Mouse (Mus musculus) intestine, embryonic 16.5 days (tissue): Measurements from ENCODE around the gene Knstrn. TPM values are rescaled to one million over a fixed set of nuclear protein-coding genes. Genes with fewer than 3 reads are reported as not detected.
A peak's percentile ranks its signal among the peaks of the same experiment; 100 is the strongest.

Experiments
- ATAC-seq: fragments of 200-750 bp; cut with Nextera tagmentation; 2 replicates; pipeline ENCODE4 v1.8.0; 2017; ENCODE audit warnings: moderate TSS enrichment, moderate library complexity
- H3K27ac ChIP-seq: fragments of 300-500 bp; sonication (generic); 2 replicates; pipeline ENCODE4 v1.5.1; 2014; ENCODE audit warnings: mild to moderate bottlenecking, low read length
- H3K27me3 ChIP-seq: fragments of 300-500 bp; sonication (generic); replicated peaks from 2 replicates; pipeline ENCODE4 v1.6.1; 2014; ENCODE audit warnings: low read length, control low read depth, mixed read lengths; ENCODE audit not compliant: control insufficient read depth, insufficient read depth
- H3K36me3 ChIP-seq: fragments of 300-500 bp; sonication (generic); 2 replicates; pipeline ENCODE4 v1.6.1; 2014; ENCODE audit warnings: low read length, control low read depth; ENCODE audit not compliant: control insufficient read depth, insufficient read depth
- H3K4me1 ChIP-seq: fragments of 300-500 bp; sonication (generic); 2 replicates; pipeline ENCODE4 v1.6.1; 2014; ENCODE audit warnings: low read length, control low read depth, mixed read lengths; ENCODE audit not compliant: control insufficient read depth, insufficient read depth
- H3K4me2 ChIP-seq: fragments of 300-500 bp; sonication (generic); 2 replicates; pipeline ENCODE4 v1.6.1; 2014; ENCODE audit warnings: low read depth, low read length, control low read depth
- H3K4me3 ChIP-seq: fragments of 300-500 bp; sonication (generic); 2 replicates; pipeline ENCODE4 v1.5.1; 2014; ENCODE audit warnings: mild to moderate bottlenecking, low read length
- H3K9ac ChIP-seq: fragments of 300-500 bp; sonication (generic); 2 replicates; pipeline ENCODE4 v1.6.1; 2014; ENCODE audit warnings: low read depth, low read length
- H3K9me3 ChIP-seq: fragments of 300-500 bp; sonication (generic); 2 replicates; pipeline ENCODE4 v1.6.1; 2016; ENCODE audit warnings: low read length, control low read depth; ENCODE audit not compliant: control insufficient read depth
- WGBS: fragments of 180-500 bp; shearing (Covaris S2); extraction: QIAGEN DNeasy Blood & Tissue Kit; methylation state at CpG from one replicate; pipeline ENCODE4 v1.1.7; 2014; 5-methylcytosine and 5-hydroxymethylcytosine counted together
- polyA plus RNA-seq: library from polyadenylated mRNA; unstranded; fragments of >200 nt; fragmentation: Nextera tagmentation; extraction: Ambion mirVana; gene quantifications from 2 replicates; pipeline ENCODE4 v1.2.1, GENCODE M21; 2015

Knstrn gene
- polyA plus RNA-seq, 1 experiment from 2014 or later, result 85.7 TPM

DNA sequence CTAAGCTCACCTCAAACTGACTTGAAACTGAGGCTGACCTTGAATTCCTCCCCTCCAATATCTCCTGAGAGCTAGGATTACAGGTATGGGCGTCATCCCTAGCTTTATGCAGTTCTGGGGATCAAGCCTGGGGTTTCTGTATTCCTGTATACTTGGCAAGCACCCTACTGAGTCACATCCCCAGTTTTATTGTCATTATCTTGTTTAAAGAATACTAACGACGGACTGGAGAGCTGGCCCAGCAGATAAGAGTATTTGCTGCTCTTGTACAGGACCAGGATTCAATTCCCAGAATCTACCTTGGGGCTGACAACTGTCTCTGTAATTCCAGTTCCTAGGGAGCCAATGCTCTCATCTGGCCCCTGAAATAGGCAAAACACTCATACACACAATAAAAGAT, 8.0 kb upstream of the Knstrn start:
- no peak overlapping the region for H3K4me2 ChIP-seq
- no peak overlapping the region for H3K9ac ChIP-seq
- H3K27ac ChIP-seq, result no peak overlapping the region
- H3K9me3 ChIP-seq, result no peaks in the 10 kb centered on the region; the same call in 1 of the 2 replicates
- WGBS, result 26% methylated on average over 3 of the region's 3 CpGs
- H3K36me3 ChIP-seq, result no peaks in the 10 kb centered on the region
- ATAC-seq, result 0 out of 2 replicates have a peak, but pooled peaks have one; percentile 15
- no peaks in the 10 kb centered on the region for H3K27me3 ChIP-seq
- no peak overlapping the region for H3K4me3 ChIP-seq
- H3K4me1 ChIP-seq, result no peaks in the 10 kb centered on the region

DNA sequence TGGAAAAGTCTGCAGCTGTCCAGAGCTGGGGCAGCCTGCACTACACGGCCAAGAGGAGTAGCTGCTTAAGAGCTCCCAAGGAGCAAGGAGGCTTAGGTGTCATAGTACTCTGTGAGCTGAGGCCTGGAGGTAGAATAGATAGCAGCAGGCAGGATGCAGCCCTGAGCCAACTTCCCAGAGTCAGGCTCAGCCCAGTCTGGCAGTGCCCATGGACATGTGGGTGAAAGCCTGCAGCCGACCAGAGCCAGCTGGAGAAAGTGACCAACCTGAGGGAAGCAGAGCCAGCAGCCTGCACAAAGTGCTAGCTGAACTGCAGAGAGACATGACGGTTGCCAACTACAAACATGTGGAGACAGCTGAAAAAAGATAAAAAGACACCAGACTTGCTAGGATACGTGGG, 6.9 kb upstream of the Knstrn start:
- ATAC-seq, result no peak
- Histone ChIP-seq H3K27ac (no peak overlapping the region), H3K4me3 (no peak overlapping the region), H3K4me1 (no peaks in the 10 kb centered on the region), H3K9ac (no peak overlapping the region), H3K9me3 (no peaks in the 10 kb centered on the region; the same call in 1 of the 2 replicates), H3K4me2 (no peak overlapping the region), H3K36me3 (no peaks in the 10 kb centered on the region), H3K27me3 (no peaks in the 10 kb centered on the region)
- 61% methylated on average over 4 of the region's 4 CpGs for WGBS

DNA sequence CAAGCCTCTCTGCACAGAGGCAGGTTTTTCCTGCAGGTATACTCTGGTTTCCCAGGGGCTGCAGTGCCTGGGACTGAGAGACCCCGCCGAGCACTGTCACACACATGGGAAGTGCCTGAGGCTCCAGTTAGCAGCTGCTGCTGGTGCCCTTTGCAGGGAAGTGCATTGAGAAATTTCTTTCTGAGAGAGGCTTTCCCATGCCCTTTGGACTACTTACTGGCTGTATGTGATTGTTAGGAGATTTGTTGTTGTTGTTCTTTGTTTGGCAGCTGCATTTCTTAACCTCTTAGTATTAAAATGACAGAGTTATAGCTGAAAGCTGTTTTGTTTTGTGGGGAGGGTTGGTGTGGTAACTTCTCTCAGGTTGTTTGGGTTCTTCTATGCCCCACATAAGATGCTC, 2.9 kb upstream of the Knstrn start:
- 42% methylated on average over 2 of the region's 2 CpGs for WGBS
- ATAC-seq, result no peak
- no peaks in the 10 kb centered on the region for H3K27me3 ChIP-seq
- H3K4me1 ChIP-seq, result peaks cover 14% of the 10 kb centered on the region
- no peak overlapping the region for H3K9ac ChIP-seq
- no peak overlapping the region for H3K27ac ChIP-seq
- no peak overlapping the region for H3K4me2 ChIP-seq
- H3K9me3 ChIP-seq, result no peaks in the 10 kb centered on the region; the same call in 1 of the 2 replicates
- H3K36me3 ChIP-seq, result no peaks in the 10 kb centered on the region
- no peak overlapping the region for H3K4me3 ChIP-seq

DNA sequence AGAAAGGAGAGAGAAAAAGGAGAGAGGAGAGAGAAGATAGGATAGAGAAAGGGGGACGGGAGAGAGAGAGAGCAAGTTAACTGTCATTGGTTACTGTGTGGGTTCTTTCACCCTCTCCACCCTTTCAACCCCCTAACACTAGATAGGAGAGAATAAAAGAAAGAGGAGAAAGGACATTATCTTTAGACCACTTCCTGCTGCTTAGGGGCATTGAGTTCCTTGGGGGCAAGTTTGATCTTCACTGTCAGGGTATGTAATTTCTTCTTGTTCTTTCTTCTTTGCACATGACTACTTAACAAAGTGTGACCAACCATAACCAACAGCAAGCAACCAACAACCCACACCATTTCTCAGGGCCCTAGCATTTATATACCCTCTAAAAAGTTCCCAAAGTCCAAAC, 1.1 kb upstream of the Knstrn start:
- H3K4me2 ChIP-seq, result no peak overlapping the region
- no peak for ATAC-seq

DNA sequence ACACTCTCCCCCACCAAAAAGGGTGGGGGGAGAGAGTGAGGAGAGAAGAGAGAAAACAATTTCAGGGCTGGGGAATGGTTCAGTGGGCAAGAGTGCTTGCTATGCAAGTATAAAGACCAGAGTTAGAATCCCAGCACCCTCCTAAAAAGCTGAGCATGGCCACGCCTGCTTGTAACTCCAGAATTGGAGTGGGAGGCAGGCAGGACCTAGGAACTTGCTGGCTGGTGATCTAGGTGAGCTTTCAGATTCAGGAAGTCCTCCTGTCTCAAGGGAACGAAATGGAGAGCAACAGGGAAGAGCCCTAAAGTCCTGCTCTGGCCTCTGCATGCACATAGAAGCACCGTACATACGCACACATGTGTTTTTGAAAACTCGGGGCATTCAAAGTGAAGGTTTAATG, 9.0 kb downstream of the Knstrn start:
- H3K36me3 ChIP-seq, result peaks cover 19% of the 10 kb centered on the region
- no peak overlapping the region for H3K4me3 ChIP-seq
- H3K4me2 ChIP-seq, result no peak overlapping the region
- ATAC-seq, result no peak
- 93% methylated on average over 5 of the region's 5 CpGs for WGBS
- no peaks in the 10 kb centered on the region for H3K27me3 ChIP-seq
- no peak overlapping the region for H3K27ac ChIP-seq
- no peaks in the 10 kb centered on the region for H3K4me1 ChIP-seq
- no peaks in the 10 kb centered on the region for H3K9me3 ChIP-seq
- H3K9ac ChIP-seq, result no peak overlapping the region

More for the DNA sequence above, 1.1 kb upstream of the Knstrn start:
- Histone ChIP-seq H3K4me3 (no peak overlapping the region), H3K36me3 (no peaks in the 10 kb centered on the region), H3K27me3 (no peaks in the 10 kb centered on the region), H3K4me1 (peaks cover 14% of the 10 kb centered on the region), H3K27ac (no peak overlapping the region), H3K9me3 (no peaks in the 10 kb centered on the region; the same call in 1 of the 2 replicates), H3K9ac (no peak overlapping the region)
- WGBS, result 76% methylated on average over 1 of the region's 1 CpGs

DNA sequence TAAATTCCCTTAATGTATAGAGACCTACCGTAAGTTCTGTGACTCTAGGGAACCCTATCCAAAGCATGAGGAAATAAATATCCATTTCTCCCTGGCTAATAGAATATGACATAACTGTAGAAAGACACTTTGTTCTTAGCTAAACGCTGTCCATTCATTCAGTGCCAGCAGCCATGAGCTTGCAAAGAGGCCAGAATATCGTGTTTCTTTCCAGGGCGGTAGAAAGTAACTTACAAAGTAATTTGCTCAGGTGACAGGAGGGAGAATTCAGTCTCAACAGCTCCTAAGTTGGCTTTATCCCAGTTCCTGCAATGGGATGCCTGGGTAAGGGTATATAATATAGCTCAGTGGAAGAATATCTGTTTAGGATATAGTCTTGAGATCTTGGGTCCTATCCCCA, 10.6 kb downstream of the Knstrn start:
- 94% methylated on average over 4 of the region's 4 CpGs for WGBS
- Histone ChIP-seq H3K9me3 (no peaks in the 10 kb centered on the region), H3K4me2 (no peak overlapping the region), H3K27me3 (no peaks in the 10 kb centered on the region), H3K4me3 (no peak overlapping the region), H3K9ac (no peak overlapping the region), H3K4me1 (no peaks in the 10 kb centered on the region), H3K27ac (no peak overlapping the region), H3K36me3 (peaks cover 8% of the 10 kb centered on the region; the same call in 1 of the 2 replicates)
- no peak for ATAC-seq

DNA sequence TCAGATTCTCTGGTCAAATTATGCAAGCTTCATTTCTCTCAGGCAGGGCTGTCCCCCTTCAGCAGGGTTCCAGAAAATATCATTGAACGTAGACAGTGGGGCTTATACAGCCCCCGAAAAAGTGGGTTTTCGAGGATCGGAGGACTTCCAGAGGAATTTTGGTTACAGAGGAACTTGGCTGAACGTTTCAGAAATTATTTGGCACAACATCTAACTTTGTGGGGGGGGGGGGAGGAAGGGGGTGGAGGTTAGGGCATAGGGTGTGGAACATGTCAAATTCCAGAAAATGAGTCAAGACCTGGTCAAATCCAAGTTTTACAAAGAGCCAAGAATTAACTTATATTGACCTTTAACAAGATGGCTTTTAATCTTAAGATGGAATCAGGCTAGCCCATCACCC, 15.3 kb downstream of the Knstrn start:
- Histone ChIP-seq H3K4me2 (no peak overlapping the region), H3K4me1 (no peaks in the 10 kb centered on the region), H3K9me3 (no peaks in the 10 kb centered on the region), H3K9ac (no peak overlapping the region), H3K36me3 (peaks cover 13% of the 10 kb centered on the region), H3K4me3 (no peak overlapping the region), H3K27ac (no peak overlapping the region), H3K27me3 (no peaks in the 10 kb centered on the region)
- 91% methylated on average over 5 of the region's 5 CpGs for WGBS
- no peak for ATAC-seq

DNA sequence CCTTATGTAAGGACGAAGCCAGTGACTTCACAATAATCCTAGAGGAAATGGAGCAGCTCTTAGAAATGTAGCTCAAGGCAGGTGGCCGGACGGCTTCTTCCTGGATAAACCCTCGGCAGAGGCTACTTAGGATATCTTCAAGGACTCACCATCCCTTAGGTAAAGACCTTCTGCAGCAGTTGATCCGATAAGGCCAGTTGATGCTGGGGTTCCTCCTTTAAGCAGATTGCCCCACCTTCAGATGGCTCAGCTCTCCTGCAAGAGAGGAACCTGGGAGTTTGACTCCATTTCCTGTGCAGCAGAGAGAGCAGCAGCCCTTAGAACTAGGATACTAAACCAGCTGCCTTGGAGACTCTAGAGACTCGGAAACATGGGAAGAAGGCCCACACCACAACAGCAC, 20.3 kb downstream of the Knstrn start:
- no peak for ATAC-seq
- no peak overlapping the region for H3K9ac ChIP-seq
- H3K36me3 ChIP-seq, result peaks cover 14% of the 10 kb centered on the region
- H3K4me2 ChIP-seq, result no peak overlapping the region
- WGBS, result 94% methylated on average over 6 of the region's 6 CpGs
- no peak overlapping the region for H3K27ac ChIP-seq
- no peaks in the 10 kb centered on the region for H3K27me3 ChIP-seq
- no peaks in the 10 kb centered on the region for H3K4me1 ChIP-seq
- H3K4me3 ChIP-seq, result no peak overlapping the region
- H3K9me3 ChIP-seq, result no peaks in the 10 kb centered on the region

DNA sequence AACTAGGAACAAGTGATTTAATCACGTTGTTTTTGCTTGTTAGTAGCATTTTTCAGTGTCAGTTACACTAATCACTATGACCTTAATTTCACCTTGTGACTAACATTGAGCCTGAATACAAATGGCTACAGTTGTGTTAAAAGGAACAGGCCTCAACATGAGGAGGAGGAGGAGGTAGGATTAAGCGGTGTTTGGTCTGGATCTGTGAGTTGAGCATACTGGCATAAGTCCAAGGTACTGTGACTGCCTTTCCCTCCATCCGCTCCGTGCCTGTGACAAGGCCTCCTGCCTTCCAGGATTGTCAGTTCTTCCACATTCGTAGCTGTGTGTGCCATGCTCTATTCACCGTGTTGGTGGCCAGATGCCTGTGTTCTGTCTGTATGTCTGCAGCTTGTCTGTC, 21.3 kb downstream of the Knstrn start:
- H3K4me1 ChIP-seq, result no peaks in the 10 kb centered on the region
- H3K27ac ChIP-seq, result no peak overlapping the region
- H3K9ac ChIP-seq, result no peak overlapping the region
- no peak overlapping the region for H3K4me2 ChIP-seq
- no peaks in the 10 kb centered on the region for H3K27me3 ChIP-seq
- no peaks in the 10 kb centered on the region for H3K9me3 ChIP-seq
- no peak for ATAC-seq
- WGBS, result 78% methylated on average over 6 of the region's 6 CpGs
- peaks cover 14% of the 10 kb centered on the region for H3K36me3 ChIP-seq
- no peak overlapping the region for H3K4me3 ChIP-seq

DNA sequence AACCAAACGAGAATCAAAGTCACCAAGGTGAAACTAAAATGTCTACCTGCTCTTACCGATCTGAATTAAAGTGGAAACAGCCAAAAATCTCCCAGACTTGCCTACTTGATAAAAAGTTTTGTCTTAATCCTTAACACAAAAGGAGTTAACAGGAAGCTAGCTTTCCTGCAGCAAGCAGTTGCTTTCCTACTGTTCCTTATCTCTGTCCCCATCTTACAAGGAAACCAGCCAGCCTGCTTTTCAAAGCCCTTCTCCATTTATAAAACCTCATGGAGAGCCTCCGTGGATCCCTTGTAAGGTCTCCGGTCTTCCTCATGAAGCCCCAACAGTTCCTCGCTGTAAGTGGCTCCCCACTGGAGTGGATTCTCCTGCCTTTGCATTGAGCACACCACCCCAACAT, 24.5 kb downstream of the Knstrn start:
- no peaks in the 10 kb centered on the region for H3K4me1 ChIP-seq
- H3K27ac ChIP-seq, result no peak overlapping the region
- H3K9ac ChIP-seq, result no peak overlapping the region
- no peak overlapping the region for H3K4me3 ChIP-seq
- WGBS, result 40% methylated on average over 5 of the region's 5 CpGs
- H3K4me2 ChIP-seq, result no peak overlapping the region
- peaks cover 3% of the 10 kb centered on the region; the same call in 1 of the 2 replicates for H3K36me3 ChIP-seq
- H3K27me3 ChIP-seq, result no peaks in the 10 kb centered on the region
- no peaks in the 10 kb centered on the region for H3K9me3 ChIP-seq
- ATAC-seq, result no peak
